Mouse (Mus musculus): ENCODE measurements at regions not wholly inside any gene's neighbourhood (a gene's known extent, or its start where the extent isn't known, plus 50 kb on each side); places are given as distances from the start of the nearest gene placed in this dataset.
"Not testable (repeated sequence)": the region's sequence is repeated elsewhere in the genome, so short reads cannot be mapped to it uniquely, and the experiment has no call there.

DNA sequence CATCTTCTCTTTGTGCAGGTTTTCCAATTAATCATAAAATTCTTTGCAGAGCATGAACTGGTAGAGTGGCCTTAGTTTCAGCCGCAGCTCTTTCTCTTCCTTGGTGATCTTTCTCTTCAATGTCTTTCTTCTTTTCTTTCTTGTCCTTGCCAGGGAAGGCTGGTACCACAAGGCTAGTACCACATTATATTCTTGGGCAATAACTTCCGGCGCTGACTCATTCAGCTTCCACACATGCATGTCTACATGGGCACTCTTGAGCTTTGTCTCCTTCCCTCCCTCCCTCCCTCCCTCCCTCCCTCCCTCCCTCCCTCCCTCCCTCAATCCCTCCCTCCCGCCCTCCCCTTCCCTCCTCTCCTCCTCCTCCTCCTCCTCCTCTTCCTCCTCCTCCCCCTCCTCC is 98.1 kb upstream of the Pwp1 start:
- intact Hi-C loops (cut with DNase I); DNase-seq (ENCODE audit: low spot score in 2 of 2): not testable (repeated sequence)

GRCm38 (mm10) chr10:85731796-85732388 is 97.4 kb upstream of the Pwp1 start:
- DNase-seq (ENCODE audit: low spot score in 2 of 2); intact Hi-C loops (cut with DNase I): not testable (repeated sequence)

GRCm38 (mm10) chr10:85737796-85738195 is 91.5 kb upstream of the Pwp1 start:
- intact Hi-C loops (cut with DNase I), result no loop called here
- DNase-seq (ENCODE audit: low spot score in 2 of 2), result no peak

DNA sequence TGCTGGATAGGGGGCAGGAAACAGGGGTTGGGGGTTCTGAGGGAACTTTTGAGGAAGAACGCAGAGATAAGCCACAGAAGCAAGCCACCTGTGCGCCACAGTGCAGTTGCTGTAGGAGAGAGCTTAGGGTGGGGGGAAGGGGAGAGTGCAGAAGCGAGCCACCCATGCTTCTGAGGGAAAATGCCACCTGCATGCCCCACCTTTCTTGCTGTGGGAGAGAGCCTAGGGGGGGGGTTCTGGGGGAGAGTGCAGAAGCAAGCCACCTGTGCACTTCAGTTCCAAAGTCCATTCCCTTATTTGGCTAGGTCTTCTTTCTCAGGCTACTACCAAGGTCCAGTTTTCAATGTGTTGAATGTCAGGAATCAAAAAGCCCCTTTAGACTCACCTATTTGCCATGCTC is 90.3 kb upstream of the Pwp1 start:
- intact Hi-C loops (cut with DNase I), result no loop called here
- DNase-seq (ENCODE audit: low spot score in 2 of 2), result no peak

DNA sequence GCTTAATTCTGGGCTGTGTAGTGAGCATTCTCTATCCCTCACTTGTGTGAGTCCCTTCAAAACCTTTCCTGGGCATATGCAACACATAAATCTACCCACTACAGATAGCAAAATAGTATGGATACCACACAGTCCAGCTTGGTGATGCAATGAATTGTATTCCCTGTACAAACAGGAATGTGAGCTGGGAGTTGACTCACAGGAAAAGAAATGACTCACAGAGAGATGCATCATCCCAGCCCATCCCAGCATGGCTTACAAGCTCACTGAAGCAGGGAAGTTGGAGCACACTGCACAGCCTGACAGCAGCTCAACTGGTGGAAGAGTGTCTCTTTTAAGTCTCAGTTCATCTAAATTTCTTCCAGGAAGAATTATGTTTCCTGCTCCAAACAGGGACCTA is 89.7 kb upstream of the Pwp1 start:
- intact Hi-C loops (cut with DNase I), result not testable (repeated sequence)
- peak; percentile 8 to 66 for DNase-seq (ENCODE audit: low spot score in 2 of 2)

DNA sequence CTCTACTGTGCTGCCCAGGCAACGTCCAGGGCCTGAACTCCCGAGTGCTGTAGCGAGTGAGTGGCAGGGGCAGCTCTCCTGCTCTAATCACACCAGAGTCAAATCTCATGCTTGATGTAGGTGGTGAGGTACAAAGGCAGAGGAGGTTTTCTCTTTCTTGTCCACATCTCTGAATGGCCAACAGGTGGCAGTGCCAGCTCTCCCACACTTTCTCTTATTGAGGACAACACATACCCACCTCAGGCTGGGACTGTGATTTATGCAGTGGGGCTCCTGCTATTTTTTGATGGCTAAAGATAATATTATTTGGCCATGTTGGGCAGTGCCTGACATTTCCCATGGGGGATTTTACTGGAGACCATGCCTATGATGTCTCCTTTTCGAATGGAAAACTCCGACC is 87.3 kb upstream of the Pwp1 start:
- DNase-seq (ENCODE audit: low spot score in 2 of 2), result no peak
- intact Hi-C loops (cut with DNase I), result no loop called here

DNA sequence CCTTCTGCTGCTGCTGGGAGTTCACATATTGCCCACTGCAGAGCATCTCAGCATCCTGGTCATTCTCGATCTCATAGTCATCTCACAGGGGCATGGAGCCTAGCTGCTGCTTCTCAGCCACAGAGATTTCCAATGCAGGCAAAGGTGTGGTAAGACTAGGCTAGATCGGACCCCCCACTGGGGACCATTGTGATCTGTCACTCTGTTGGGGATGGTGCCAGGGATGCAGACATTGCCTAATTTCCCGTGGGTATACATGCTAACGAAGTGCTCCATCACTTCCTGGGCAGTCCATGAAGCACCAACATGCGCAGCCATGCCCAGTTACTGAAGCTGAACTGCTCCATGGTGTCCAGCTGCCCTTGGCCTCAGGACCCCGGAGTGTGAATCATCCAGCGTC is 83.9 kb upstream of the Pwp1 start:
- DNase-seq (ENCODE audit: low spot score in 2 of 2); intact Hi-C loops (cut with DNase I): not testable (repeated sequence)

DNA sequence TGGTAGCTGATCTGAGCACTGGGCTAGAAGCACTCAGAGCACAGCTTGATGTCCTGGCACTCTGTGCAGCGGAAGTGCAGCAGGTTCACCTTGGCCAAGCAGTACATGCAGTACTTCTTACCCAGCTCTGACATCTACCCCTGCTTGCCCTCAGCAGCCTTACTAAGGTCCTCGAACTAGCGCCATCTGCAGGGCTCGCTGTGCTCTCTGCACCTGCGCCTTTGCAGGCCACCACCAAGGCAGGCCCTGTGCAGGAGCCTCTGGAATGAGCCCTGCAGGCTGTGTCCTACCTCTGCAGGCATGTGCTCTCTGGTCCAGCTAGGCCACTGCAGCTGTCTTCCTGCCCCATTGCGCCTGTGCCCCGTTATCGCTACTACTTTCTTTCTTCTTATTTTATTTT is 83.5 kb upstream of the Pwp1 start:
- intact Hi-C loops (cut with DNase I); DNase-seq (ENCODE audit: low spot score in 2 of 2): not testable (repeated sequence)

DNA sequence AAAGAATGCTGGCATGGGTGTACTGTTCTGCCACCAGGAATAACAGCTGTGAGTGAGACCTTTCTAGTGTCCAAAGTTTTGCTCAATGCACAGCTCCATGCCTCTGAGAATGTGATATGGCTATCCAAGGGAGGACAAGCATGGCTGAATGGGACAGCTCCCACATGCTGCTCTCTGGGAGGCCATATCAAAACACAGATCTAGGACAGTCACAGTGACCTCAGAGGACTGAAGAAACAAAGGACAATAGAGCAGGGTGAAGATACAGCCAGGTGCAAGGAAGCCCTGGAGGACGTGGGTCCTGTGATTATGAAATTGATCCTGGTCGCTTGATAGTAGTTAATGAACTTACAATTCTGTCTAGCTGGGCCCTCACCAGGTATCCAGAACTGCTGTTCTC is 79.7 kb upstream of the Pwp1 start:
- DNase-seq (ENCODE audit: low spot score in 2 of 2); intact Hi-C loops (cut with DNase I): not testable (repeated sequence)

DNA sequence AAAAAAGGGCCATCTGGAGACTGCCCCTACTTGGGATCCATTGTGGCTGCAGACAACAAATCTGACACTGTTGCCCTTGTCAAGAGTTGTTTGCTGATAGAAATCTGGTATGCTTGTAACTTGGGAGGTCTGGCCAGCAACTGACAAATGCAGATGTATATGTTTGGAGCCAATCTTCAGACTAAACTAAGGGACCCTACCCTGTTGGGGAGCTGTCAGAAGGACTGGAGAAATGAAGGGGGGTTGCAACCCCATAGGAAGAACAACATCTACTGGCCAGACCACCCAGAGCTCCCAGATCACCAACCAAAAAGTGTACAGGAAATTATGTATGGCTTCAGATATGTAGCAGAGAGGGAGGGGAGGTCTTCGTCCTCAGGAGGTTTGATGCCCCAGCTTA is 54.3 kb upstream of the Pwp1 start:
- intact Hi-C loops (cut with DNase I), result no loop called here
- no peak for DNase-seq (ENCODE audit: low spot score in 2 of 2)

All from left cerebral cortex, postnatal 25 days (tissue).